Mouse (Mus musculus) forebrain, embryonic 14.5 days (tissue): Measurements from ENCODE around the gene Pip4k2b. TPM values are rescaled to one million over a fixed set of nuclear protein-coding genes. Genes with fewer than 3 reads are reported as not detected.
A peak's percentile ranks its signal among the peaks of the same experiment; 100 is the strongest.
"Not testable (repeated sequence)": the region's sequence is repeated elsewhere in the genome, so short reads cannot be mapped to it uniquely, and the experiment has no call there.

Source experiments
- ATAC-seq: fragments of 200-750 bp; cut with Nextera tagmentation; 2 replicates; pipeline ENCODE4 v1.8.0; 2017; ENCODE audit warnings: mild to moderate bottlenecking, moderate library complexity
- DNase-seq: peaks from one replicate; pipeline ENCODE4 v3.0.0-alpha.2; 2015; ENCODE audit warnings: low spot score
- H3K27ac ChIP-seq: fragments of 300-500 bp; sonication (generic); 2 replicates; pipeline ENCODE4 v1.5.1; 2014; ENCODE audit warnings: low read depth, mild to moderate bottlenecking, control low read depth, low read length, moderate library complexity
- H3K27me3 ChIP-seq: fragments of 300-500 bp; sonication (generic); replicated peaks from 2 replicates; pipeline ENCODE4 v1.6.1; 2014; ENCODE audit warnings: low read length, control low read depth, mixed read lengths; ENCODE audit not compliant: control insufficient read depth, insufficient read depth
- H3K36me3 ChIP-seq: fragments of 300-500 bp; sonication (generic); 2 replicates; pipeline ENCODE4 v1.6.1; 2014; ENCODE audit warnings: low read length, control low read depth; ENCODE audit not compliant: control insufficient read depth, insufficient read depth
- H3K4me1 ChIP-seq: fragments of 300-500 bp; sonication (generic); 2 replicates; pipeline ENCODE4 v1.6.1; 2014; ENCODE audit warnings: antibody characterized with exemption, low read length, control low read depth; ENCODE audit not compliant: control insufficient read depth, insufficient read depth
- H3K4me2 ChIP-seq: fragments of 300-500 bp; sonication (generic); 2 replicates; pipeline ENCODE4 v1.6.1; 2014; ENCODE audit warnings: mild to moderate bottlenecking, control low read depth, low read length
- H3K4me3 ChIP-seq: fragments of 300-500 bp; sonication (generic); 2 replicates; pipeline ENCODE4 v1.5.1; 2014; ENCODE audit warnings: low read depth, low read length, control low read depth
- H3K9ac ChIP-seq: fragments of 300-500 bp; sonication (generic); 2 replicates; pipeline ENCODE4 v1.6.1; 2014; ENCODE audit warnings: mild to moderate bottlenecking, low read length, control low read depth, moderate library complexity
- H3K9me3 ChIP-seq: fragments of 300-500 bp; sonication (generic); replicated peaks from 2 replicates; pipeline ENCODE4 v1.6.1; 2016; ENCODE audit warnings: low read length, control low read depth, mixed read lengths; ENCODE audit not compliant: control insufficient read depth
- WGBS: fragments of 180-500 bp; shearing (Covaris S2); extraction: QIAGEN DNeasy Blood & Tissue Kit; methylation state at CpG from one replicate; pipeline ENCODE4 v1.1.7; 2014; 5-methylcytosine and 5-hydroxymethylcytosine counted together
- polyA plus RNA-seq: library from polyadenylated mRNA; unstranded; fragments of >200 nt; fragmentation: Nextera tagmentation; extraction: Ambion mirVana; gene quantifications from 2 replicates; pipeline ENCODE4 v1.2.1, GENCODE M21; 2014

Gene Pip4k2b
- 6.0 and 6.9 TPM in 2 replicates for polyA plus RNA-seq

GRCm38 (mm10) chr11:97744063-97744717, at the start of gene Pip4k2b:
TSS of gene Pip4k2b (minus strand) at chr11:97744704.
- WGBS, result under 1% methylated on average over 58 of the region's 63 CpGs
- Histone ChIP-seq H3K27ac (peak within 1 kb of the TSS; percentile 94), H3K4me1 (peaks cover 15% of the 10 kb centered on the region), H3K27me3 (no peaks in the 10 kb centered on the region), H3K4me3 (peak within 1 kb of the TSS; percentile 69), H3K36me3 (peaks cover 31% of the 10 kb centered on the region), H3K9me3 (no peaks in the 10 kb centered on the region), H3K9ac (peak within 1 kb of the TSS; percentile 76), H3K4me2 (peak within 1 kb of the TSS; percentile 66)
- ATAC-seq, result peak; percentile 30
- no peak for DNase-seq

GRCm38 (mm10) chr11:97793165-97793564, 48.7 kb upstream of the Pip4k2b start:
- no peaks in the 10 kb centered on the region for H3K9me3 ChIP-seq
- 6% methylated on average over 2 of the region's 2 CpGs for WGBS
- H3K27ac ChIP-seq, result no peak overlapping the region
- H3K27me3 ChIP-seq, result no peaks in the 10 kb centered on the region
- H3K4me3 ChIP-seq, result no peak overlapping the region
- DNase-seq (peak; percentile 76), ATAC-seq (no peak)
- no peak overlapping the region for H3K4me2 ChIP-seq
- no peak overlapping the region for H3K9ac ChIP-seq
- no peaks in the 10 kb centered on the region for H3K4me1 ChIP-seq
- H3K36me3 ChIP-seq, result no peaks in the 10 kb centered on the region

GRCm38 (mm10) chr11:97790778-97791438, 46.4 kb upstream of the Pip4k2b start:
- H3K27ac ChIP-seq, ATAC-seq, H3K36me3 ChIP-seq, H3K9ac ChIP-seq, H3K4me2 ChIP-seq, H3K27me3 ChIP-seq, H3K4me1 ChIP-seq, H3K4me3 ChIP-seq, DNase-seq, H3K9me3 ChIP-seq: not testable (repeated sequence)
- WGBS, result 90% methylated on average over 2 of the region's 2 CpGs

GRCm38 (mm10) chr11:97789727-97790126, 45.2 kb upstream of the Pip4k2b start:
- H3K4me2 ChIP-seq, result no peak overlapping the region
- no peak for DNase-seq

GRCm38 (mm10) chr11:97787961-97788360, 43.5 kb upstream of the Pip4k2b start:
- 87% methylated on average over 3 of the region's 3 CpGs for WGBS
- H3K4me1 ChIP-seq, result no peaks in the 10 kb centered on the region
- H3K9me3 ChIP-seq, result no peaks in the 10 kb centered on the region
- no peaks in the 10 kb centered on the region for H3K27me3 ChIP-seq
- H3K36me3 ChIP-seq, result no peaks in the 10 kb centered on the region
- DNase-seq (no peak), ATAC-seq (no peak)
- no peak overlapping the region for H3K4me3 ChIP-seq
- no peak overlapping the region for H3K9ac ChIP-seq
- no peak overlapping the region for H3K27ac ChIP-seq
- no peak overlapping the region for H3K4me2 ChIP-seq

More at GRCm38 (mm10) chr11:97789727-97790126, 45.2 kb upstream of the Pip4k2b start:
- H3K27me3 ChIP-seq, result no peaks in the 10 kb centered on the region
- no peak overlapping the region for H3K9ac ChIP-seq
- WGBS, result 93% methylated on average over 5 of the region's 5 CpGs
- H3K9me3 ChIP-seq, result no peaks in the 10 kb centered on the region
- H3K27ac ChIP-seq, result no peak overlapping the region
- H3K4me1 ChIP-seq, result no peaks in the 10 kb centered on the region
- H3K4me3 ChIP-seq, result no peak overlapping the region
- ATAC-seq, result no peak
- H3K36me3 ChIP-seq, result no peaks in the 10 kb centered on the region

- Histone ChIP-seq H3K9me3 (no peaks in the 10 kb centered on the region), H3K4me2 (peak overlapping the region; percentile 50), H3K4me1 (peaks cover 10% of the 10 kb centered on the region), H3K27ac (peak overlapping the region; percentile 29; the same call in 1 of the 2 replicates), H3K4me3 (peak overlapping the region; percentile 93), H3K36me3 (peaks cover 34% of the 10 kb centered on the region), H3K27me3 (no peaks in the 10 kb centered on the region), H3K9ac (peak overlapping the region; percentile 78)
- DNase-seq (no peak), ATAC-seq (no peak)
- under 1% methylated on average over 10 of the region's 10 CpGs for WGBS
Measured at GRCm38 (mm10) chr11:97782564-97782895, 38.0 kb upstream of the Pip4k2b start.

GRCm38 (mm10) chr11:97781832-97782563, 37.5 kb upstream of the Pip4k2b start, which contains the start of gene Rpl23:
TSS of gene Rpl23 (minus strand) at chr11:97782437.
- Histone ChIP-seq H3K27ac (peak within 1 kb of the TSS; percentile 92), H3K4me1 (peaks cover 10% of the 10 kb centered on the region), H3K4me2 (peak within 1 kb of the TSS; percentile 83), H3K36me3 (peaks cover 39% of the 10 kb centered on the region), H3K9ac (peak within 1 kb of the TSS; percentile 95), H3K9me3 (no peaks in the 10 kb centered on the region), H3K27me3 (no peaks in the 10 kb centered on the region), H3K4me3 (peak within 1 kb of the TSS; percentile 93)
- WGBS, result under 1% methylated on average over 67 of the region's 67 CpGs
- DNase-seq, result peak; percentile 99
- peak; percentile 97 for ATAC-seq

GRCm38 (mm10) chr11:97781478-97781831, 37.0 kb upstream of the Pip4k2b start:
- 2% methylated on average over 11 of the region's 11 CpGs for WGBS
- no peak for ATAC-seq
- no peak for DNase-seq
- Histone ChIP-seq H3K9ac (peak overlapping the region; percentile 95), H3K4me3 (peak overlapping the region; percentile 93), H3K27ac (0 out of 2 replicates have a peak overlapping the region, but pooled peaks have one; percentile 92), H3K4me2 (peak overlapping the region; percentile 83), H3K4me1 (peaks cover 10% of the 10 kb centered on the region), H3K36me3 (peaks cover 45% of the 10 kb centered on the region), H3K9me3 (no peaks in the 10 kb centered on the region), H3K27me3 (no peaks in the 10 kb centered on the region)
